Mouse (Mus musculus) CH12.LX (cell line): ENCODE data around the gene Tln2. TPM values are rescaled to one million over a fixed set of nuclear protein-coding genes. Genes with fewer than 3 reads are reported as not detected.

Source experiments
- DNase-seq: peaks from one replicate; pipeline ENCODE4 v3.0.0-alpha.2; 2013; ENCODE audit errors: extremely low read depth
- H3K27ac ChIP-seq: 2 replicates; pipeline ENCODE4 v1.5.1; 2012; ENCODE audit warnings: low read depth, mild to moderate bottlenecking, control low read depth, moderate library complexity; ENCODE audit not compliant: insufficient read depth
- H3K27me3 ChIP-seq: replicated peaks from 2 replicates; pipeline ENCODE3; 2012; ENCODE audit warnings: inconsistent platforms
- H3K36me3 ChIP-seq, 2 experiments: replicated peaks in 1 of 2; 2 replicates each; pipeline versions ENCODE3 to v1.6.1; 2012; ENCODE audit warnings: inconsistent platforms in 1 of 2, low read length in 1 of 2, mild to moderate bottlenecking in 1 of 2, mixed read lengths in 1 of 2, moderate library complexity in 1 of 2; ENCODE audit not compliant: control insufficient read depth in 1 of 2, insufficient read depth in 1 of 2
- H3K4me1 ChIP-seq, 2 experiments: 2 replicates each; pipeline ENCODE4 v1.6.1; 2012; ENCODE audit warnings: inconsistent platforms in 1 of 2, moderate library complexity in 1 of 2; ENCODE audit not compliant: insufficient read depth in 2 of 2, control insufficient read depth in 1 of 2
- H3K4me2 ChIP-seq: 2 replicates; pipeline ENCODE4 v1.6.1; 2012; ENCODE audit warnings: low read depth, mild to moderate bottlenecking, control low read depth; ENCODE audit not compliant: poor library complexity, insufficient read depth, severe bottlenecking
- H3K4me3 ChIP-seq, 3 experiments: fragments of 150-350 bp in 1 of 3; sonication (generic) in 1 of 3; replicated peaks in 1 of 3; 2 replicates each; pipeline versions ENCODE3 to v1.5.1; 2011 to 2012; ENCODE audit warnings: low read depth in 2 of 3, low read length in 2 of 3, mild to moderate bottlenecking in 2 of 3, moderate library complexity in 2 of 3, control low read depth in 1 of 3, improper control_type of control experiment in 1 of 3, inconsistent platforms in 1 of 3, mixed read lengths in 1 of 3; ENCODE audit not compliant: poor library complexity in 1 of 3
- H3K79me2 ChIP-seq: replicated peaks from 2 replicates; pipeline ENCODE4 v1.6.1; 2012; ENCODE audit warnings: mild to moderate bottlenecking, moderate library complexity; ENCODE audit not compliant: control insufficient read depth, poor library complexity, insufficient read depth, severe bottlenecking; ENCODE audit errors: extremely low read depth
- H3K9ac ChIP-seq: 2 replicates; pipeline ENCODE4 v1.6.1; 2012; ENCODE audit warnings: low read depth, mild to moderate bottlenecking, control low read depth, moderate library complexity; ENCODE audit not compliant: insufficient read depth
- H3K9me3 ChIP-seq: replicated peaks from 2 replicates; pipeline ENCODE3; 2012; ENCODE audit warnings: low read length, inconsistent platforms, mixed read lengths
- CTCF ChIP-seq, 2 experiments: IDR thresholded peaks in 1 of 2; conservative IDR thresholded peaks in 1 of 2; 2 replicates each; pipeline ENCODE4 v1.5.1; 2011 to 2012; ENCODE audit warnings: low read depth in 2 of 2, low read length in 2 of 2, improper control_type of control experiment in 1 of 2, inconsistent platforms in 1 of 2, mild to moderate bottlenecking in 1 of 2, moderate library complexity in 1 of 2
- E2F4 ChIP-seq: IDR thresholded peaks from 2 replicates; pipeline ENCODE4 v1.6.1; 2011; ENCODE audit warnings: low read depth, low read length, improper control_type of control experiment; ENCODE audit not compliant: insufficient replicate concordance
- ELF1 ChIP-seq: IDR thresholded peaks from 2 replicates; pipeline ENCODE4 v1.6.1; 2014; ENCODE audit warnings: low read depth, mild to moderate bottlenecking, inconsistent platforms, low read length, improper control_type of control experiment
- ETS1 ChIP-seq: conservative IDR thresholded peaks from 2 replicates; pipeline ENCODE4 v1.6.1; 2012; ENCODE audit warnings: low read depth, mild to moderate bottlenecking, inconsistent platforms, low read length, improper control_type of control experiment, moderate library complexity
- HCFC1 ChIP-seq: IDR thresholded peaks from 2 replicates; pipeline ENCODE4 v1.6.1; 2012; ENCODE audit warnings: low read depth, mild to moderate bottlenecking, inconsistent platforms, low read length, improper control_type of control experiment
- MAX ChIP-seq: IDR thresholded peaks from 2 replicates; pipeline ENCODE4 v1.6.1; 2011; ENCODE audit warnings: low read length, improper control_type of control experiment
- MAZ ChIP-seq: IDR thresholded peaks from 2 replicates; pipeline ENCODE4 v1.6.1; 2012; ENCODE audit warnings: low read depth, mild to moderate bottlenecking, inconsistent platforms, low read length, improper control_type of control experiment, moderate library complexity
- MYC ChIP-seq: IDR thresholded peaks from 2 replicates; pipeline ENCODE4 v1.6.1; 2011; ENCODE audit warnings: low read depth, mild to moderate bottlenecking, improper control_type of control experiment, low read length
- NELFE ChIP-seq: IDR thresholded peaks from 2 replicates; pipeline ENCODE4 v1.6.1; 2011; ENCODE audit warnings: low read depth, low read length, improper control_type of control experiment
- NRF1 ChIP-seq: IDR thresholded peaks from 2 replicates; pipeline ENCODE4 v1.6.1; 2014; ENCODE audit warnings: low read depth, mild to moderate bottlenecking, inconsistent platforms, low read length, improper control_type of control experiment, moderate library complexity
- RCOR1 ChIP-seq: conservative IDR thresholded peaks from 2 replicates; pipeline ENCODE4 v1.6.1; 2012; ENCODE audit warnings: low read depth, mild to moderate bottlenecking, inconsistent platforms, low read length, improper control_type of control experiment
- SIN3A ChIP-seq: IDR thresholded peaks from 2 replicates; pipeline ENCODE4 v1.6.1; 2012; ENCODE audit warnings: low read length, improper control_type of control experiment, inconsistent platforms
- TBP ChIP-seq: conservative IDR thresholded peaks from 2 replicates; pipeline ENCODE4 v1.6.1; 2011; ENCODE audit warnings: low read depth, low read length, improper control_type of control experiment
- UBTF ChIP-seq: IDR thresholded peaks from 2 replicates; pipeline ENCODE4 v1.6.1; 2012; ENCODE audit warnings: low read depth, mild to moderate bottlenecking, inconsistent platforms, low read length, improper control_type of control experiment, moderate library complexity
- USF2 ChIP-seq: conservative IDR thresholded peaks from 2 replicates; pipeline ENCODE4 v1.6.1; 2011; ENCODE audit warnings: low read depth, low read length, improper control_type of control experiment
- ZC3H11A ChIP-seq: IDR thresholded peaks from 2 replicates; pipeline ENCODE4 v1.6.1; 2012; ENCODE audit warnings: low read depth, mild to moderate bottlenecking, inconsistent platforms, low read length, improper control_type of control experiment
- ZMIZ1 ChIP-seq: IDR thresholded peaks from 2 replicates; pipeline ENCODE4 v1.6.1; 2012; ENCODE audit warnings: low read depth, mild to moderate bottlenecking, inconsistent platforms, low read length, improper control_type of control experiment
- ZNF384 ChIP-seq: IDR thresholded peaks from 2 replicates; pipeline ENCODE4 v1.6.1; 2012; ENCODE audit warnings: low read depth, low read length, improper control_type of control experiment, inconsistent platforms
- dilution Hi-C: fragments of 300-500 bp; cut with MboI; formaldehyde crosslinking; loops from 2 replicates; pipeline ENCODE4 v1.14.3; 2020; ENCODE audit warnings: low sequenced_read_pairs; ENCODE audit not compliant: extremely low pct_unique_long_range_greater_than_20kb, extremely low pct_ligation_motif_present
- in situ Hi-C: fragments of 300-500 bp; cut with MboI; formaldehyde crosslinking; loops from 3 replicates; pipeline ENCODE4 v1.14.3; 2019; ENCODE audit warnings: low sequenced_read_pairs, low pct_ligation_motif_present, low pct_unique_long_range_greater_than_20kb, mixed read lengths
- polyA plus RNA-seq: library from polyadenylated mRNA; unstranded; fragments of >175 nt; gene quantifications from 2 replicates; pipeline ENCODE4 v1.2.1, GENCODE M21; 2012; ENCODE audit warnings: low read depth; ENCODE audit not compliant: insufficient read length
- total RNA-seq, 2 experiments: library from RNA; depleted of rRNA; stranded (reverse); fragments of 300-350 nt in 1 of 2; fragments of >200 nt in 1 of 2; gene quantifications; 2 replicates each; pipeline ENCODE4 v1.2.3; 2012 to 2014

The Tln2 gene
- total and polyA plus RNA-seq, 3 experiments, result 2.6 to 4.4 (median 4.4) TPM

GRCm38 (mm10) chr9:67183520-67183919, 376.0 kb downstream of the Tln2 start:
- TF ChIP-seq MYC (no peak), ZC3H11A (no peak), USF2 (no peak), MAZ (no peak), RCOR1 (no peak), ZMIZ1 (no peak), CTCF (conservative IDR thresholded peaks at IDR 0.05 in 1 of 2, IDR thresholded peaks at IDR 0.05 in 1 of 2; ENCODE audit: low read depth in 2 of 2, low read length in 2 of 2) (no peak), E2F4 (no peak)
- in situ Hi-C loops, result no loop called here
- DNase-seq, result no peak
- no peak overlapping the region for H3K4me3 ChIP-seq
- H3K27ac ChIP-seq, result no peak overlapping the region
- H3K36me3 ChIP-seq, result no peaks in the 10 kb centered on the region
- no peak overlapping the region for H3K9ac ChIP-seq
- H3K4me1 ChIP-seq, result peaks cover 0 to 7% of the 10 kb centered on the region in 2 experiments; a peak in 2 of 4 replicates
- peaks cover 6% of the 10 kb centered on the region for H3K9me3 ChIP-seq
- dilution Hi-C loops, result no loop called here
- no peaks in the 10 kb centered on the region for H3K27me3 ChIP-seq
- H3K79me2 ChIP-seq, result no peaks in the 10 kb centered on the region
- H3K4me2 ChIP-seq, result no peak overlapping the region

- Histone ChIP-seq H3K4me1 (peaks cover 0 to 9% of the 10 kb centered on the region in 2 experiments; a peak in 2 of 4 replicates), H3K27me3 (no peaks in the 10 kb centered on the region), H3K79me2 (no peaks in the 10 kb centered on the region), H3K9me3 (peaks cover 4% of the 10 kb centered on the region), H3K9ac (no peak overlapping the region), H3K36me3 (no peaks in the 10 kb centered on the region), H3K4me2 (no peak overlapping the region), H3K4me3 (no peak overlapping the region), H3K27ac (no peak overlapping the region)
- in situ Hi-C loops, result no loop called here
- DNase-seq, result no peak
- dilution Hi-C loops, result no loop called here
- no peak for TF ChIP-seq MYC
- TF ChIP-seq HCFC1, result no peak
- TF ChIP-seq NRF1, result no peak
- TF ChIP-seq SIN3A, result no peak
- TF ChIP-seq NELFE, result no peak
- no peak for TF ChIP-seq ELF1
- no peak for TF ChIP-seq TBP
- no peak for TF ChIP-seq ETS1
- TF ChIP-seq UBTF, result no peak
- no peak for TF ChIP-seq CTCF (conservative IDR thresholded peaks at IDR 0.05 in 1 of 2, IDR thresholded peaks at IDR 0.05 in 1 of 2; ENCODE audit: low read depth in 2 of 2, low read length in 2 of 2)
- TF ChIP-seq RCOR1, result no peak
- TF ChIP-seq MAX, result no peak
- no peak for TF ChIP-seq ZNF384
Observed at GRCm38 (mm10) chr9:67182006-67182405, 377.5 kb downstream of the Tln2 start.
